Mouse (Mus musculus) kidney, adult 2 months (tissue): Measurements from ENCODE around the gene Abca12.

Experiments
- CTCF ChIP-seq: fragments of 200-500 bp; conservative IDR thresholded peaks from 2 replicates; pipeline ENCODE4 v1.5.1; 2011; ENCODE audit warnings: low read depth, mild to moderate bottlenecking, control low read depth, low read length, moderate library complexity, mixed read lengths; ENCODE audit not compliant: insufficient read depth, insufficient read length
- POLR2A ChIP-seq: fragments of 200-500 bp; IDR thresholded peaks from one replicate; pipeline ENCODE4 v1.6.1; 2011; ENCODE audit warnings: low read depth, low read length, control low read depth

GRCm38 (mm10) chr1:71394177-71394576, 20.5 kb downstream of the Abca12 start:
- TF ChIP-seq CTCF = no peak
- no peak for TF ChIP-seq POLR2A
